Mouse (Mus musculus) liver, postnatal 0 days (tissue): ENCODE measurements around the gene Pidd1.

ENCODE experiments used
- CTCF ChIP-seq: sonication (generic); IDR thresholded peaks from 2 replicates; pipeline ENCODE4 v1.5.1; 2016; ENCODE audit warnings: antibody characterized with exemption, low read depth
- EP300 ChIP-seq: IDR thresholded peaks from 2 replicates; pipeline ENCODE4 v1.6.1; 2016; ENCODE audit warnings: antibody characterized with exemption, low read depth, mild to moderate bottlenecking

GRCm38 (mm10) chr7:141476981-141477370 is 33.2 kb upstream of the Pidd1 start:
- peak; percentile 44 for TF ChIP-seq CTCF
- no peak for TF ChIP-seq EP300
